Mouse (Mus musculus) induced T-regulatory cell, adult 2 months (primary cell): ENCODE measurements around the gene Ttc30a1.
A peak's percentile ranks its signal among the peaks of the same experiment; 100 is the strongest.
"Not testable (repeated sequence)": the region's sequence is repeated elsewhere in the genome, so short reads cannot be mapped to it uniquely, and the experiment has no call there.

Experiments
- DNase-seq: peaks from one replicate; pipeline ENCODE4 v3.0.0-alpha.2; 2012; ENCODE audit warnings: low read depth

Ttc30a1 gene

DNA sequence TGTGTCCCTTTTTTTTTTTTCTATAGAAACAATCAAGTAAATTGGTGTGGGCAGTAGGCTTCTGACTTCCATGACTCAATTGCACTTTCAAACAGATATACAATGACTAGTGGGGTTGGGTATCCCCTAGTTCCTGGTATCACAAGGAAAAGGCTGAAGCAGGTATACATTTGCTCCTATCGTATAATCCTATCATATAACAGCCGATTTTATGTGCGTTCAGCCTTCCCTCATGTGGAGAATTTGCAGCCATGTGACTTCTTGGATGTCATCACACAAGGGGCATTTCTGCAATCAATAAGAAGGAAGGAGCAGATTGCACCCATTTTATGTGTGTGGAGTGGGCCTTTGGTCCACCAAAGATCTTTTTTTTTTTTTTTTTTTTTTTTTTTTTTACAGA, 1.3 kb upstream of the Ttc30a1 start:
- no peak for DNase-seq

DNA sequence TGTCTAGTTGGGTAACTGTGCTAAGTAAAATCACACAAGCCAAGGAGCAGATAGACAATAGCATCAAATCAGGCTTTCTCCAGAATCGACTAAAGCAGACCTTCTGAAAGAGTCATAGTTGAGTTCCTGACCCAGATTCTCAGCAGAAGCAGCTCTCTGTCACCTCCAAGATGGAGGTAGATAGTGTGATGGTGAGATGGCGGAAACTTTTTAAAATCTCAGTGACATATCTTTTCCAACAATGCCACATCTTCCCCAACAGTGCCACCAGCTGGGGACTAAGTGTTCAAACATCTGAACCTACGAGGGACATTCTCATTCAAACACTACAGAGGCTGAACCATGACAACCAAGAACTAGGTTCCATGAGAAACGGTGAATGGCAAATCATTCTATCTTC, 859 bp upstream of the Ttc30a1 start:
- peak; percentile 21 for DNase-seq

DNA sequence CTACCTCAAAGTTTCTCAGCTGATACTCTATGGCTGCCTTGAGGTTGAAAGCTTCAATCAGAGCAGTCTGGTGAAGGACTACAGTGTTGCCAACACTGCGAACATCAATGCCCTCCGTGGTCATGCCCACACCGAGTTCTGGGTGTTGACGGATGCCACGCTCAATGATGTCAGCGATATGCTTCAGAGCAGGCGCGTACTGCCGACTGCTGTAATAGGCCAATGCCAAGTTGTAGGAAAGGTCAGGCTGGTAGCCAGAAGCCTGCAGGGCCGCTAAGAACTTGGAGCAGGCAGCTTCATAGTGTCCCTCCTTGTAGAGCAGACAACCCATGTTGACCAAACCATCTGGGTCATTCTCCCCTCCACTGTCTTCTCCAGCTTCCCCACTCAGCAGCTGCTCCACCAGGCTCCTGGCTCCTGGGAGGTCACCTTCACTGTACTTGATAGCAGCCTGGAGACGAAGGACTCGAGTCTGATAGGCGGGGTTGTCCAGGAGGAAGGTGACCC, 781 bp downstream of the Ttc30a1 start:
- DNase-seq: not testable (repeated sequence)

DNA sequence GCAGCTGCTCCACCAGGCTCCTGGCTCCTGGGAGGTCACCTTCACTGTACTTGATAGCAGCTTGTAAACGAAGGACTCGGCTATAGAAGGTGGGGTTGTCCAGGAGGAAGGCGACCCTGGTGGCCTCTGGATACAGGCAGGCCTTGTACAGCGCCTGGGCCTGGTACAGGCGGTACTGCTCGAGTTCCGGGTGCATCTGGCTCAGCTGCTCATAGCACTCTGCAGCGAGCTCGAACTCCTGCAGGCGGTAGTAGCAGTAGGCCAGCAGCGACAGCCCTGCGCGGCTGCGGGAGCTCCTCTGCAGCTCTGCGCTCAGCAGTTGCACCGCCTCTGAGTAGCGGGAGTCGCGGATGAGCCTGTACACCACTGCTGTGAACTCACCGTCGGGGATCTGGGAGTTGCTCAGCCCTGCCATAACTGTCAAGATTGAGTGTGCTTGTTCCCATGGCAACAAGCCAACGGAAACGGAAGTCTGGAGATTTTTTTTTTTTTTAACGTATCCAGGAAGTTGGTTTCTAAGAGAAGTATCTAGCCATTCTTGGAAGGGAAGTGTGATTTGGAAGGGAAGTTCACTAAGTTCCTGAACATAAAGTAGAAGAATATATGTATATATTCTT, 3.9 kb downstream of the Ttc30a1 start, which contains the start of gene Ttc30a2:
Gene Ttc30a2, minus strand, starts transcription at position 419 of the 617 bp plus-strand sequence.
- DNase-seq: peak; percentile 37

DNA sequence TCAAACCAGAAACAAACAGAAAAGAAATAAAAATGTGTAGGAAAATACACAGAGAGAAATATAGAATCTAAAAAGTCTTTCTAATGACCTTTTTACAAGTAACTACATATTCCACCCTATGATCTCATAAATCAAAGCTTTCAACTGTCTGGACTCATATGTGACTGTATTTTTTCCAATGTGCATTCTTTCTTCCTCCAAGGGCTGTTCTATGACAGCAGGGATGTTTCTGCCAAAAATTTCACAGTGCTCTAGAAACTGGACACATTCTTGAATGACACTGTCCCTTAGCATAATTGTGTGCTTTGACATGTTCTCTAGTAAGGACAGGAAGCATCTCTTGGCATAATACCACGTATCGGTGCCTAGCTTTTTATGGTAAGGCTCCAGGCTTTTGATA, 5.7 kb downstream of the Ttc30a1 start:
- not testable (repeated sequence) for DNase-seq

DNA sequence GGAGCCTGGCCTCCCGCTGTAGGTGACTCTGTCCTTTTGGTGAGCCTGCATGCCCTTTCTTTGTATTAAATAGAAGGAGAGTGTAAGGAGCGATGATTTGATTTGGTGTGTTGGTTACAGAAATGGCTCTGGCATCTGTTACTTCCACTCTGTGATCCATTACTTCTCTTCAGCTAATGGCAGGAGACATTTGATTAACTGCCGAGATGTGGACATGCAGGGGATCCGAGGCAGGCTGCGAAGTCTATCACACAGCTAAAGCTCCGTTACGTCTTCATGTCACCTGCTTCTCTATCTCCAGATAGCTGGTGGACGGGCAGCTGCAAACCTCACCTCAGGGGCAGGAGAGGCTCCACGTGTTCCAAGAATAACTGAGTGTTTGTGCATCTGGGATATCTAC, 7.6 kb downstream of the Ttc30a1 start:
- no peak for DNase-seq

DNA sequence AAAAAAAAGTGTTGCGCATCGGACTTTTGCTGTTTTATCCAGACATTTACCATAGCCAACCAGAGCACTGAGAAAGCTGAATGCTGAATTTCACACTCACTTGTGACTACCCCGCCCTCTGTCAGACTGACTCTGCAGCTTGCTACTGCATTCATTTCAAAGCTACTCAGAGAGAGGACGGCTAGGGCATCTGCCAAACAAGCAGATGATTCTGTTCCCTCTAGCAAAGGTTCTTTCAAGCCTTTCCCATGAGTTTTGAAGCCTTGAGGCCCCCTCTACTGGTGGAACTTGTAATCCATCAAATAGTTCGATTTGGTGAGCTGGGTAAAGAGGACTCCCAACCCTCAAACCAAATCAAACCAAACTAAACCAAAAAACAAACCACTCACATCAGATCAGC, 16.8 kb downstream of the Ttc30a1 start:
- peak; percentile 84 for DNase-seq

DNA sequence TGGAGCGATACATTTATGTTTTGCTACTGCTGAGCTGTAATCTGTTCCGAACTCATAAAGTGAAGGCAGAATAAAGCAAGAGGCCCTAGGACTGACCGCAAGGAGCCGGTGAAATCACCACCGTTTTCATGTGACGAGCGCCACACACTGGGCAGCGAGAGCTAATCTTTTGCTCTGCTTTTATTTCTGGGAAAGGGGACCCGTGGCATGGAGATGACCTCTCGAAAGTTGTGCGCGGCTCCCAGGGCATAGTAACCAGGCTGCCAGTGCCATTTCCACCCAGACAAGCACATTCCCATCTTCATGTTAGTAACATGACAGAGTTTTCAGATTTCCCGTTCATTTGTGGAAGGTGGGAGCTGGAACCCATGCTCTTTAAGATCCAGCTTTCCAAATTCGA, 17.3 kb downstream of the Ttc30a1 start:
- peak; percentile 61 for DNase-seq

DNA sequence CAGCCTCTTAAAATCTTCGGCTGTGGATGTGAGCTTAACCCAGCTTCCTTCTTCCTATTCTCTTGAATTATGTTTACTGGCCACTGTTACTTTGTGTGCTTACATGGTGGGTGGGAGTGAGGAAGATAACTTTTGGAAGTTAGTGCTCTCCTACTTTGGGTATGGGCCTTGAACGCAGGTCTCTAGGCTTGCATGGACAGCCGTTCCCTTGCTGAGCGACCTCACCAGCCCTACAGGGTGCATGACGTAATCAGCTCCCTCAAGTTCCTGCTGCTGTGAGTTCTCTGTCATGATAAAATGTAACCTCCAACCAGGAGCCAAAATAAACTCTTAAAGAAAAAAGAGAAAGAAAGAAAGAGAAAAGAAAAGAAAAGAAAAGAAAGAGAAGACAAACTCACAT, 17.7 kb downstream of the Ttc30a1 start:
- DNase-seq: no peak

DNA sequence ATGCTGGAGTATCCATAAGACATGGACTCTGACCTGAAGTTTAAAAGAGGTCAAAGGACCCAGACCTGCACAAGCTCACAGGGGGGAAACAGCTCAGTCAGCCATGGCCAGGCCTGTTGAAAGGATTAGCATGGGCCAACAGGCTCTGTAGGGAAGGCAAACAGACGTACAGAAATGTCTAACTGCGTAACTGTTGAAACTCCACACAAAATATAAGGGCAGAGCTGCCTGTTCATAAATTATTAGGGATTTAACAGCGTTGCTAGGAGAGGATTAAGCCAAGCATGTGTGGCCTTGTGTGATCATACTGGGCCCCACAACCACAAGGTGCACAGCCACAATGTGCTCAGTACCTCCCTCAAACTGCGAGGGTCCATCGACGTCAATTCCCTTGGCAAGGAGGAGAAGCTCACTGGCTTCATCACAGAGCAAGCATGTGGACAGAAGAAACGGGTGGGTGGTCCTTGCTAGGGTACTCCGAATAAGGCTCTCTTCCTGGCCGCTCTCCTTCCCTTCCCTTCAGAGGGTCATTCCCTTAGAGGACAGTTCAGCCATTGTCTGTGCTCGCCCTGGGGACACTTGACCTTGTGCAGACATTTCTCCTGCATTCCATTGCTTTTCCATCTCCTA, 18.4 kb downstream of the Ttc30a1 start:
- no peak for DNase-seq

DNA sequence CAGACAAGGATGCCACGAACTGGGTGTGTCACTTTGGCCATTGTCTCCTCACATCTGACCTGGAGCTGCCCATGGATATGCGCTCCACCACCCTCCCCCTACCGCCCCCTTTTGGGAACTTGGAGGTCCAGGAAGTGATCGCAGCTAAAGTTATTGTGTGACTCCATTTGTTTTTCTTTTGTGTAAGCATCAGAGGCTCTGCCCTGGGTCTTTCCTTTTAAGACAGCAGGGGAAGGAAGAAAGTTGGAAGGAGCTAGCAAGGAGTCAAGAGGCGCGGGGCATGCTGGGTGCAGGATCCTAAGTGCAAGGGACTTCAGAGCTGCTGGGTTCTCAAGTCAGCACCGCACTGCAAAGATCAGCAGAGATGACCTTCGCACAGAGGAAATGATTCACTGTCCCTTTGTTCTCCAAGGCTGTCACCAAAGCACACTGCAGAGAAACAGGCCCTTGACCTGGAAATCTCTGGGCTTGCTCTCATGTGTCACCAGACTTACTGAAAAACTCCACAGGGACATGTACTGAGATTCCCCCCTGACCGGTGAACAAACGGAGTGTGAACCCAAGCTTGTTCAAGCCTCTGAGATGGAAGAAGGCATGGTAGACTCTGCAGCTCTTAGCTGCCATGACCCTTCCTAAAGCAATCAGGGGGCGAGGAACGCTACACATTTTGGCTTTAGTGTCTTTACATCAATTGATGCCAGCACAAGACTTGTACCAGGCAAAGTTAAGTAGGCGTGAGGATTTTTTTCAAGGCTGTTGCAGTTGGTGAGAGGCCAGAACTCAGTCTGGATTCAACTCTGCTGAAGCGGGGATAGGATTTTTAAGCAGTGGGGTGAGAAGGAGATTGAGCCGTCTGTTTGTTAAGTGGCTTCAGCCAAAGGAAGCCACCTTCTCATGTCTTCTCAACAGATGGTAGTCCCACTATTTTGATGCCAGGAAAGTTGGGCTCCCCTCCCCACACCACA, 21.1 kb downstream of the Ttc30a1 start:
- no peak for DNase-seq

DNA sequence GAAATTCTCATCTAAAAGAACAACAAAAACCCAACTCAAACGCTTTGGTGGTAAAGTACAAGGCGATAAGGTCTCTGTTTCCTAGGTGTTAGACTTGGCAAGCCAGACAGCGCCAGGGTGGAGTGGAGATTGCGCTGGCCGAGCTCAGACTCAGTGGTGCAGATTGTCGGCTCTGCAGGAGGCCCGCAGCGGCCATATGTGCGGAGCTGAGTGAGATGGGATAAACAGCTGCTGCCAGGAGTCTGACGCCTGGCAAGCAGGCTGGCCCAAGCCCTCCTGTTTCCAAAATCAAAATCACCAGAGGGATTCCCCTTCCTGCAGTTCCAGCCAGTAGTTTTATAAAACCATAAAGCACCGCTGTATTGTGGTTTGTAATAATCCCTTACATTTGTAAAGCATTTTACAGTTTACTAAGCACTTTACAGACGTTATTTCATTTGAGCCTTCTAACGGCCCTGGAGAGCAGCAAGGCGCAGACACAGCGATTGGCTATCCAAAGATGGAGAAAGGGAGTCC, 21.9 kb downstream of the Ttc30a1 start:
- no peak for DNase-seq

DNA sequence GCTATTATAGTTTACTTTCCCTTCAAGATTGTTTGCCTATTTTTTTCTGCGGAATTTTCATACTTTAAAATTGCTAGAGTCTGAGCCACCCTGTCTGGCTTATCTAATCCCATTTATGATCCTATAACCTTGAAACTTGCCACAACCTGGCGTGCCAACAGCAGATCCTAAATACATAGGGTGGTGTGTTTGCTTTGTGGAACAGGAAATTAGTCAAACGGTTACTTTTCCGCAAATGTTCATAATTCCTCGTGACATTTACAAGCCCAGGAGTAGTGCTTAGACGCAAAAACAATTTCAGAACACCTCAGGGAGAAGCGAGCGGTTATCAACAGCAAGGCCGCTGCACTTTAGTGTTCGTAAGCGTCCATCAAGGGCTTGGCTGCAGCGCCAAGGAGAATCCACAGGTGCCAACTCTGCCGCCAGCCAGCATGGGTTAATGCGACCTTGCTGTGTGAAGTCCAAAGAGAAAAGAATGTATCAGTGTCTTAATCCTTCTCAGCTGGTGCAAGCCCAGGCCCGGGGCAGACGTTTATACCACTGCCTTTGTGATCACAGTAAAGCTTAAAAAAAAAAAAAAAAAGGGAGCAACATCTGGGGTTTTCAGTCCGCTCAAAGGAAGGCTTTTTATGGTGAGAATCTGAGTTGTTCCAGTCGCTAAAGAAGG, 22.5 kb downstream of the Ttc30a1 start:
- no peak for DNase-seq

DNA sequence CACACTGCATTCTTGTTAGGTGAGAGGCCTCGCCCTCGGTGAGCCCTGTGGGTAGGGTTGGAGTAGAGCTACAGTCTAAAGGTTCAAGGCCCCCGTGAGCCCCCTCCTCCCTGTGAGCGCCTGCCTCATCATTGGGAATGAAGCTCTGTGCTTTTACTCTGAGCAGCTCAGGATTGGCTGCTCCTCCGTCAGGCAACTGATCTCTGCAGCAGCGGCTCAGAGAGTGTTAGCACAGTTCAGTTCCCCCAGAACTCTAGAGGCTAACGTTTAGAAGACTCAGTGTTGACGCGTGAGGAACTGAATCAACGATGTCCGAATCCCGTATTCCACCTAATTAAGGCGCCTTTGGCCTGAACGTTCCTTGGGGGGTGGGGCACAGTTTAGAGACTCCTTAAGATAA, 26.1 kb downstream of the Ttc30a1 start:
- DNase-seq: no peak

DNA sequence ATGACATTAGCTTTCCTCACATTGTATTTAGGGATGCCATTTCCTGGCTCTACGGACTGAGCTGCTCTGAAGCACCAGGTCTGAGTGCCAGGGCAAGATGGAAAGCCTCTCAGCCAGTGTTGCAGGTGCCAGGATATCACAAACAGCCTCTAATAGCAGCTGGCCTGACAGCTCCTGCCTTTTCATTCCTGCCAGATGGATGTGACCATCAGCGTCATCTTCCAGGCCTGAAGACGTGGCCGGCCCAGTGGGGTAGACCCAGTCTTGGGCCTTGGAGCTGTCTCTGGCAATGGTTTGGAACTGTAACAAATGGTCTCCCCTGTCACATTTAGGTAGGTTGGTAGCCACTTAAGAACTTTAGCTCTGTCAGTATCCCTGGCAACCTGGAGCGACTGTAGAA, 28.4 kb downstream of the Ttc30a1 start:
- no peak for DNase-seq

DNA sequence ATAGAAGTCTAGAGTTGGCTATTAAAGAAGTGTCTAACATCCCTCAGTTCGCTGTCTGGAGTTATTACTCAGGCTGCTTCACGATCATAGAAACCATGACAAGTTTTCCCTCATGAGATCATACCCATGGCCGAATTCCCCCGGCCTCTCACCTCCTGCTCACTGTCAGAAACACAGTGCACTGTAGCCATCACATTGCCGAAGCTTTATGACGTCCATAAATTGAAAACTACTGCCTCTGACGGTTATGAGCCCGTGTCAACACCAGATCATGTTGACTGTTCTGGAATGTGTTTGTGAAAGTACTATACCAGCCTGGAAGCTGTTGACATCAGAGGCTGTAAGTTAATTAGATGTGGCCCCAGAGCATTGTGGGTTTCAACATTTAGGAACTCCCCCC, 31.1 kb downstream of the Ttc30a1 start:
- DNase-seq: no peak

DNA sequence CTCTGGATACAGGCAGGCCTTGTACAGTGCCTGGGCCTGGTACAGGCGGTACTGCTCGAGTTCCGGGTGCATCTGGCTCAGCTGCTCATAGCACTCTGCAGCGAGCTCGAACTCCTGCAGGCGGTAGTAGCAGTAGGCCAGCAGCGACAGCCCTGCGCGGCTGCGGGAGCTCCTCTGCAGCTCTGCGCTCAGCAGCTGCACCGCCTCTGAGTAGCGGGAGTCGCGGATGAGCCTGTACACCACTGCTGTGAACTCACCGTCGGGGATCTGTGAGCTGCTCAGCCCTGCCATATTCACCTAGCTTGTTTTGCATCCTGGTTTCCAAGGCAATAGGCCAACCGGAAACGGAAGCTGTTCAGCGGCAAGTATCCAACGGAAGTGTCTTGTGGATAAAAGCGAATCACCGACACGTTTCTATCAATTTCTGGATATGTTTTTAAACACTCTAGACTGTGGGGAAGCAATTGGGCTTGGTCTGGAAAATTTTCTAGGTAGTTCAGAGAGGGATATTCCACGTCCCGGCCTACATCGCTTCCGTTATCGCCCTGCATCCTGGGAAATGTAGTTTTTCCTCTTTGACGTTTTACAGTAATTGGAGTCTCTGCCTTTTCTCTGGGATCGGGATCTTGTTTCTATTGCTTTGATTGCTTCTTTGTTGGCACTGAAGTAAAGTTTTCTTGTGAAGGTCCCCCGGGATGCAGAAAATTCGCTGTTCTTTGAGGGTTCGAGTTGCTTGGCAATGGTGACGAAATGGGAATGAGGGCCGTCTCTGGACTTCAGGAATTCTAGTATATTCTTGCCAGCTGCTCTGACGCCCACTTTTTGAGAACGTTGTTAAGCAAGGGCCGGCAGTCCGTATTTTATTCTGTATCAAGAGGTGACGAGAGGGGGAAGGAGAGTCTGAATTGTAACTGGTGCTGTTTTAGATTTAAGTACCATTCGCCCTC, 43.4 kb downstream of the Ttc30a1 start, which contains the start of gene Ttc30b:
Gene Ttc30b, minus strand, starts transcription at position 469 of the 947 bp plus-strand sequence.
- peak; percentile 94 for DNase-seq

DNA sequence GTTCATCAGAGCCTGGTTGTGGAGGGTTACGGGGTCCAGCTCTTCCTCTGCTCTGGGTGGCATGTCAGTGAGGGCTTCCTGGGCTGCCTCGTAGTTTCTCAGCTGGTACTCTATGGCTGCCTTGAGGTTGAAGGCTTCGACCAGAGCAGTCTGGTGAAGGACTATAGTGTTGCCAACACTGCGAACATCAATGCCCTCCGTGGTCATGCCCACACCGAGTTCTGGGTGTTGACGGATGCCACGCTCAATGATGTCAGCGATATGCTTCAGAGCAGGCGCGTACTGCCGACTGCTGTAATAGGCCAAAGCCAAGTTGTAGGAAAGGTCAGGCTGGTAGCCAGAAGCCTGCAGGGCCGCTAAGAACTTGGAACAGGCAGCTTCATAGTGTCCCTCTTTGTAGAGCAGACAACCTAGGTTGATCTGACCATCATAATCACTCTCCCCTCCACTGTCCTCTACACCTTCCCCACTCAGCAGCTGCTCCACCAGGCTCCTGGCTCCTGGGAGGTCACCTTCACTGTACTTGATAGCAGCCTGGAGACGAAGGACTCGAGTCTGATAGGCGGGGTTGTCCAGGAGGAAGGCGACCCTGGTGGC, 44.1 kb downstream of the Ttc30a1 start:
- peak; percentile 35 for DNase-seq

DNA sequence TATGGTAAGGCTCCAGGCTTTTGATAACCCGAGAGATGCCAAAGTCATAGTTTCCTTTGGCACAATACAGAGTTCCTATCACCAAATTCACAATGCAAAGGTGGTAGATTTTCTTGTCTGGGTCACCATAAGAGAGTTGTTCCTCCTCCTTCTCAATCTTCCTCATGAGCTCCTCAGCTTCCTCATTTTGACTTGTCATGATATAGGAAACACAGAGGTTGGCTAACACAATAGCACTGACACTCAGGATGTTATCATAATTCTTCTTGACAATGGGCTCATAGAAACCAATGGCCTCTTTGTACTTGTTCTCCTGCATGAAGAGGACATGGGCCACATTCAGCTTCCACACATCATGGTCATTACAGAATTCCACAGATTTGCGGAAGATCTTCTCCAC, 45.1 kb downstream of the Ttc30a1 start:
- DNase-seq: not testable (repeated sequence)

DNA sequence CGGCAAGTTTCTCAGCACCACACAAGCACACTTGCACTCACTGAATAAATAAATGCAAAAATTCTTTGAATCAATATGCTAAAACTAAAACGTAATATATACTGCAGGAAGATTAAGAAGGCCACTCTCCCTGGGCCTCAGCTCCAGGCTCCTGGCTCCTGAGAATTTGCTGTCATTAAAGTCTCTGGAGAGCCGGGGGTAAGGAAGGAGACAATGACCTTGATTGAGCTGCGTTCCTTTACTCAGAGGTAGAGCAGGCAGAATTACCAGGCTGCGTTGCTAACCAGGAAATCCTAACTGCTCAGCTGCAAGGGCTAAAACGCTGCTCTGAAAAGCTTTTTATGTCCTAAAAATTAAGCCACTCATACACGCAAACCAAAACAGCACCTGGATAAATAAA, 48.2 kb downstream of the Ttc30a1 start:
- no peak for DNase-seq
